Mouse (Mus musculus) liver, adult 2 months (tissue): ENCODE data around the gene Ten1.

Experiments
- CTCF ChIP-seq: fragments of 200-500 bp; IDR thresholded peaks from 2 replicates; pipeline ENCODE4 v1.5.1; 2011; ENCODE audit warnings: low read depth, low read length, control low read depth
- POLR2A ChIP-seq: fragments of 200-500 bp; IDR thresholded peaks from 2 replicates; pipeline ENCODE4 v1.6.1; 2011; ENCODE audit warnings: low read length, control low read depth; ENCODE audit not compliant: insufficient read depth; ENCODE audit errors: extremely low read depth

GRCm38 (mm10) chr11:116198639-116199531 lies at the start of gene Ten1, which contains the start of gene Acox1:
- TF ChIP-seq CTCF, result peak; percentile 13; the same call in 1 of the 2 replicates
- TF ChIP-seq POLR2A, result peak; percentile 100
